Mouse (Mus musculus) hindlimb bud, embryonic 11.5 days (tissue): ENCODE data around the gene Sik2.

Experiments used
- DNase-seq: peaks from one replicate; pipeline ENCODE4 v3.0.0-alpha.2; 2012; ENCODE audit warnings: low read depth, low spot score; ENCODE audit errors: extremely low spot score

Sik2 gene

DNA sequence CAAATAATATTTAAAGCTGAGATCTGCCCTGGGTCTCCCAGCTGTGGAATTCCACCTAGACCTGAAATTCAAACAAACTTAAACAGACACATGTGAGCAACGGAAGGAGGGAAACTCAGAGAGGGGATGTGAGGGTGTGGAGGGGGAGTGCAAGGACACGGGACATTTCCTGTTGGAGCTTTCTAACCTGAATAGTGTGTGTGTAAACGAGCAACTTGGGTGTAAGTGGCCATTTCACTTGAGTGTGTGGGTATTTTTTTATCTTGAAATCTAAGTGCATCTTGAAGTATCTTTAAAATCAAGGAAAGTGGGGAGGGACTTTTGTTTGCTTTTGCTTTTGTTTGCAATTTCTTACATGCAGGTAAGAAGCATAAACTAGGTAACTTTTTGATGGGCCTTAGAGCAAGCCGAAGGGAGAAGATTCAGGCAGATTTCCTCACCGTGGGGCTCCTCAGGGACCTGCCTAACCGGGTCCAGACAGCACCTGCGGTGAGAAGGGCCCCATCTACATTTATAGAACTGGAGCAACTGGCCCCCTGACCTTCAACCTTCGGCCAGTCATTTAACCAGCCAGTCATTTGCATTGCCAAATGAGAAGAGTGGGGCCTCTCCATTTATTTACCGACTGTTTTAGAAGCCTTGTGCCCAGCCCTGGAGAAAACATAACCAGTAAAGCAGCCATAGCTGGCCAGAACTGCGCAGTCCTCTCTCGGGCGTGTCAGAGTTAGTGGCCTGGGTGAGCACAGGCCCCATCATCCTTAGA, 161.1 kb downstream of the Sik2 start:
- DNase-seq: no peak

DNA sequence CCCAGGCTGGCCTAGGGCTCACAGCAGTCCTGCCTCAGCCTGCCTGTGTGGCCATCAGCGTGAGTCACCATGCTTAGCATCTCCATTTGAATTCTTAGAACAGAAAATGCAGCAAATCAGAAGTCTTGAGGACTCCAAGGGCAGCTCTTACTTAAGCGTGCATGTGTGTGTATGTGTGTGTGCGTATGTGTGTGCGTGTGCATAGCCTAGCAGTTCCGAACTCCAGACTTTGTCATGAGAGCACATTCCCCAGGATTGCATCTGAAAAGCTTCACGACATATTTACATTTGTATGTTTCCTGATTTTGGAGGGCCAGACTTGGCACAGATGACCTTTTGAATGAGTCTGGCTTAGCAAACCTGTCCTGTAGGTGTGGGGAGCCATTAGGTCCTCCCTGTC, 161.7 kb downstream of the Sik2 start:
- DNase-seq: no peak

DNA sequence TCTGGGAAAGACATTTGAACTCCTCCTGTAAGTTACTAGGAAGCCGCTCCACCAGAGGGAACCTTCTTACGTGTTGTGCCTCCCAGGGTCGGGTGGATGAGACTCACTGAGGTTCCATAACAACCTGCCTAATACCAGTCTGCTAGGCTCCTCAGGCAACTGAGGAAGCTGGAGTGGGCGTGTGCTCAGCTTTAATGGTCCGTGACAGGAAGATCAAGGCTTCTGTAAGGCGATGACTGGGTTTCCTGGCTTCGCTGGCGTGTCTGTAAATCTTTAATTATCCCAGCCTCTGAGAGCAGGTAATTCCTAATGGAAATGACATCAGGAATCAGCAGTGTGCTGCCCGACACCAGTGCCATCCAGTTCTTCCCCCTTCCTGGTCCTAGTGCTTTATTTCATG, 163.3 kb downstream of the Sik2 start:
- no peak for DNase-seq

DNA sequence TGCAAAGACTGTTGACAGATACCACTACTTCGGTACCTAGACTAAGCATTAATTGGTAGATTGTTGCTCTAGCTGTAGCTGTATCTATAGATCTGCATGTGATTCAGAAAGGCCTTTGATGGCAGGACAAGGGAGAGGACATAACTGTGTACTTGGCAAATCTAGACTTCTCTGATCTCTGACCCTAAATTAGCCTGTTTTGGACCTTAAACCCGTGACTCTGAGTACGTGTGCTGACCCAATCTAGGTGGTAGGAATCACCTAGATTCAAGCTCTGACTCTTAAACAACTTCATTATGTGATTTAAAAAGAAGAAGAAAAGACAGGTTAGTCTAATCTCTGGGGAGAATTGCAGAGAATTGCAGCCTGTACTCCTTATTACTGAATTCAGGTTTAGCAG, 163.8 kb downstream of the Sik2 start, which contains the start of gene Ppp2r1b:
Gene Ppp2r1b (plus strand): TSS at position 221 of the 400 bp plus-strand sequence.
- DNase-seq: no peak
